Mouse (Mus musculus) E14TG2a.4 (cell line): ENCODE measurements around the gene Phactr2.

ENCODE experiments used
- CTCF ChIP-seq: conservative IDR thresholded peaks from 2 replicates; pipeline ENCODE4 v1.5.1; 2014; ENCODE audit warnings: low read length
- POU5F1 ChIP-seq: IDR thresholded peaks from 2 replicates; pipeline ENCODE4 v1.6.1; 2014; ENCODE audit warnings: low read length, borderline replicate concordance

- no peak for TF ChIP-seq CTCF
- no peak for TF ChIP-seq POU5F1
Observed at GRCm38 (mm10) chr10:13196872-13197507, 277.2 kb downstream of the Phactr2 start.
